Mouse (Mus musculus): ENCODE measurements at regions not wholly inside any gene's neighbourhood (a gene's known extent, or its start where the extent isn't known, plus 50 kb on each side); places are given as distances from the start of the nearest gene placed in this dataset.

GRCm38 (mm10) chr1:119364901-119365300 lies 57.1 kb downstream of the Inhbb start:
- ATAC-seq (replicated peaks; ENCODE audit: poor library complexity) = no peak

- no peak for ATAC-seq (replicated peaks; ENCODE audit: poor library complexity)
Measured at GRCm38 (mm10) chr1:119358096-119358495, 64.0 kb downstream of the Inhbb start.

GRCm38 (mm10) chr1:119356916-119357315 lies 65.1 kb downstream of the Inhbb start:
- no peak for ATAC-seq (replicated peaks; ENCODE audit: poor library complexity)

GRCm38 (mm10) chr1:119355456-119355855 lies 66.6 kb downstream of the Inhbb start:
- no peak for ATAC-seq (replicated peaks; ENCODE audit: poor library complexity)

GRCm38 (mm10) chr1:119351567-119351966 lies 70.5 kb downstream of the Inhbb start:
- no peak for ATAC-seq (replicated peaks; ENCODE audit: poor library complexity)

GRCm38 (mm10) chr1:119350846-119351245 lies 71.2 kb downstream of the Inhbb start:
- ATAC-seq (replicated peaks; ENCODE audit: poor library complexity) = no peak

GRCm38 (mm10) chr1:119350296-119350695 lies 71.8 kb downstream of the Inhbb start:
- ATAC-seq (replicated peaks; ENCODE audit: poor library complexity) = no peak

GRCm38 (mm10) chr1:119348456-119349208 lies 73.4 kb downstream of the Inhbb start:
- no peak for ATAC-seq (replicated peaks; ENCODE audit: poor library complexity)

- no peak for ATAC-seq (replicated peaks; ENCODE audit: poor library complexity)
Measured at GRCm38 (mm10) chr1:119347749-119348148, 74.3 kb downstream of the Inhbb start.

- ATAC-seq (replicated peaks; ENCODE audit: poor library complexity) = no peak
Measured at GRCm38 (mm10) chr1:119346634-119347155, 75.4 kb downstream of the Inhbb start.

GRCm38 (mm10) chr1:119345115-119345791 lies 76.8 kb downstream of the Inhbb start:
- no peak; the same call in 1 of the 2 replicates for ATAC-seq (replicated peaks; ENCODE audit: poor library complexity)

GRCm38 (mm10) chr1:119344046-119344445 lies 78.0 kb downstream of the Inhbb start:
- no peak for ATAC-seq (replicated peaks; ENCODE audit: poor library complexity)

- ATAC-seq (replicated peaks; ENCODE audit: poor library complexity) = no peak
Measured at GRCm38 (mm10) chr1:119335171-119335570, 86.9 kb downstream of the Inhbb start.

- no peak for ATAC-seq (replicated peaks; ENCODE audit: poor library complexity)
Measured at GRCm38 (mm10) chr1:119330751-119331326, 91.2 kb downstream of the Inhbb start.

- ATAC-seq (replicated peaks; ENCODE audit: poor library complexity) = no peak
Measured at GRCm38 (mm10) chr1:119329693-119330434, 92.2 kb downstream of the Inhbb start.

- no peak for ATAC-seq (replicated peaks; ENCODE audit: poor library complexity)
Measured at GRCm38 (mm10) chr1:119328921-119329692, 92.9 kb downstream of the Inhbb start.

- ATAC-seq (replicated peaks; ENCODE audit: poor library complexity) = no peak
Measured at GRCm38 (mm10) chr1:119324551-119324950, 97.5 kb downstream of the Inhbb start.

GRCm38 (mm10) chr1:119322279-119322995 lies 99.6 kb downstream of the Inhbb start:
- ATAC-seq (replicated peaks; ENCODE audit: poor library complexity) = no peak

- ATAC-seq (replicated peaks; ENCODE audit: poor library complexity) = no peak
Measured at GRCm38 (mm10) chr1:119321799-119322198, 100.2 kb downstream of the Inhbb start.

GRCm38 (mm10) chr1:119317006-119317405 lies 105.0 kb downstream of the Inhbb start:
- no peak for ATAC-seq (replicated peaks; ENCODE audit: poor library complexity)
